Mouse (Mus musculus) kidney, embryonic 15.5 days (tissue): ENCODE results near the gene Creb3l4. TPM values are rescaled to one million over a fixed set of nuclear protein-coding genes. Genes with fewer than 3 reads are reported as not detected.
A peak's percentile ranks its signal among the peaks of the same experiment; 100 is the strongest.

ENCODE experiments used
- ATAC-seq: fragments of 200-750 bp; cut with Nextera tagmentation; replicated peaks from 2 replicates; pipeline ENCODE4 v1.8.0; 2017; ENCODE audit warnings: moderate TSS enrichment; ENCODE audit not compliant: low FRiP score
- H3K27ac ChIP-seq: fragments of 300-500 bp; sonication (generic); 2 replicates; pipeline ENCODE4 v1.5.1; 2015; ENCODE audit warnings: mild to moderate bottlenecking, inconsistent platforms
- H3K27me3 ChIP-seq: fragments of 300-500 bp; sonication (generic); 2 replicates; pipeline ENCODE4 v1.6.1; 2015; ENCODE audit warnings: inconsistent platforms
- H3K36me3 ChIP-seq: fragments of 300-500 bp; sonication (generic); 2 replicates; pipeline ENCODE4 v1.6.1; 2015; ENCODE audit warnings: inconsistent platforms
- H3K4me1 ChIP-seq: fragments of 300-500 bp; sonication (generic); 2 replicates; pipeline ENCODE4 v1.6.1; 2015; ENCODE audit warnings: inconsistent platforms
- H3K4me2 ChIP-seq: fragments of 300-500 bp; sonication (generic); 2 replicates; pipeline ENCODE4 v1.6.1; 2015; ENCODE audit warnings: moderate library complexity, mild to moderate bottlenecking, inconsistent platforms
- H3K4me3 ChIP-seq: fragments of 300-500 bp; sonication (generic); replicated peaks from 2 replicates; pipeline ENCODE4 v1.5.1; 2015; ENCODE audit warnings: mild to moderate bottlenecking, inconsistent platforms
- H3K9ac ChIP-seq: fragments of 300-500 bp; sonication (generic); 2 replicates; pipeline ENCODE4 v1.6.1; 2015; ENCODE audit warnings: mild to moderate bottlenecking, inconsistent platforms
- H3K9me3 ChIP-seq: fragments of 300-500 bp; sonication (generic); replicated peaks from 2 replicates; pipeline ENCODE4 v1.6.1; 2016; ENCODE audit warnings: inconsistent platforms
- WGBS: fragments of 180-500 bp; shearing (Covaris S2); methylation state at CpG from one replicate; pipeline ENCODE4 v1.1.7; 2015; ENCODE audit warnings: mixed read lengths; 5-methylcytosine and 5-hydroxymethylcytosine counted together
- polyA plus RNA-seq: library from polyadenylated mRNA; unstranded; fragments of >200 nt; fragmentation: Nextera tagmentation; extraction: Ambion mirVana; gene quantifications from 2 replicates; pipeline ENCODE4 v1.2.1, GENCODE M21; 2015

Creb3l4 gene
- polyA plus RNA-seq, 1 experiment from 2014 or later: 3.7 TPM

DNA sequence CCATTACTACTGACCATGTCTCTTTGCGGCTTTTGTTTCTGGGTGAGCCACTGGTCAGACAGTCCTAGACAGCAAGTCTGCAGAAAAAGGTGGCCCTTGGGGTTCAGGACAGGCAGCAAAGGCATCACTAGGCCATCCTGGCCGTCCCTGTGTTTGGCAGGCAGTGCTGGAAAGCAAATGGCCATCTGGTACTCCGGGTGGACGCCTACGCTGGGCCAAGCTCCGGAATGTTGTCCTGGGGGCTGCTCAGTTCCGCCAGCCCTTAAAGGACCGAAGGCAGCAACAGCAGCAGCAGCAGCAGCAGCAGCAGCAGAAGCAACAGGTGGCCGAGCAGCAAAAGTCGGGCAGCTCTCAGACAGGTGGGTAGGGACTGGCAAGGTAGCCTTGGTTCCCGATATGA, 32.0 kb upstream of the Creb3l4 start:
- 90% methylated on average over 11 of the region's 11 CpGs for WGBS
- ATAC-seq: no peak
- Histone ChIP-seq H3K9me3 (no peaks in the 10 kb centered on the region), H3K4me2 (no peak overlapping the region), H3K9ac (no peak overlapping the region), H3K4me1 (no peaks in the 10 kb centered on the region), H3K27me3 (no peaks in the 10 kb centered on the region), H3K4me3 (no peak overlapping the region), H3K36me3 (peaks cover 93% of the 10 kb centered on the region), H3K27ac (no peak overlapping the region)

- no peak overlapping the region for H3K4me2 ChIP-seq
- ATAC-seq: no peak
- H3K4me3 ChIP-seq: no peak overlapping the region
- H3K27me3 ChIP-seq: no peaks in the 10 kb centered on the region
- H3K27ac ChIP-seq: no peak overlapping the region
- H3K9ac ChIP-seq: no peak overlapping the region
- H3K9me3 ChIP-seq: no peaks in the 10 kb centered on the region
- WGBS: 94% methylated on average over 22 of the region's 22 CpGs
- H3K36me3 ChIP-seq: peaks cover 88% of the 10 kb centered on the region
- no peaks in the 10 kb centered on the region for H3K4me1 ChIP-seq
These were observed 30.5 kb upstream of the Creb3l4 start for GRCm38 (mm10) chr3:90273855-90274254.

GRCm38 (mm10) chr3:90272170-90272569, 28.9 kb upstream of the Creb3l4 start:
- Histone ChIP-seq H3K4me3 (no peak overlapping the region), H3K9ac (no peak overlapping the region), H3K9me3 (no peaks in the 10 kb centered on the region), H3K27ac (no peak overlapping the region), H3K4me2 (no peak overlapping the region), H3K36me3 (peaks cover 76% of the 10 kb centered on the region), H3K27me3 (no peaks in the 10 kb centered on the region), H3K4me1 (no peaks in the 10 kb centered on the region)
- ATAC-seq: no peak
- WGBS: 76% methylated on average over 9 of the region's 9 CpGs

DNA sequence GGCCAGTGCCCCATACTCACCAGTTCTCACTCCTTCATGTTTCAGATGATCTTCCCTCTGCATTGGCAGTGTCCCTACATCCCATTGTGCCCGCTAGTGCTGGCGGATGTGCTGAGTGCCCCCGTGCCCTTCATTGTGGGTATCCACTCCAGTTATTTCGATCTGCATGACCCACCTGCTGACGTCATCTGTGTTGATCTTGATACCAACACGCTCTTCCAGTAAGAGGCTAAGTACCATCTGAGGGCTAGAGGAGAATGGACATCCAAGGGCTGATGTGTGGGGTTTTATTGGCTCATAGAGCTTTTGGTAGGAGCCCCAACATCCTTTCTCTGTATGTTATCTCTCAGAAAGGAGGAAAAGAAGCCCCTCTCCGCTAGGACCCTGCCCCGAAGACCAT, 27.5 kb upstream of the Creb3l4 start:
- Histone ChIP-seq H3K9me3 (no peaks in the 10 kb centered on the region), H3K4me2 (no peak overlapping the region), H3K9ac (no peak overlapping the region), H3K27ac (no peak overlapping the region), H3K4me3 (no peak overlapping the region), H3K36me3 (peaks cover 65% of the 10 kb centered on the region), H3K27me3 (no peaks in the 10 kb centered on the region), H3K4me1 (peaks cover 9% of the 10 kb centered on the region)
- WGBS: 94% methylated on average over 8 of the region's 8 CpGs
- ATAC-seq: no peak

GRCm38 (mm10) chr3:90268971-90269370, 25.7 kb upstream of the Creb3l4 start:
- no peak overlapping the region for H3K4me3 ChIP-seq

DNA sequence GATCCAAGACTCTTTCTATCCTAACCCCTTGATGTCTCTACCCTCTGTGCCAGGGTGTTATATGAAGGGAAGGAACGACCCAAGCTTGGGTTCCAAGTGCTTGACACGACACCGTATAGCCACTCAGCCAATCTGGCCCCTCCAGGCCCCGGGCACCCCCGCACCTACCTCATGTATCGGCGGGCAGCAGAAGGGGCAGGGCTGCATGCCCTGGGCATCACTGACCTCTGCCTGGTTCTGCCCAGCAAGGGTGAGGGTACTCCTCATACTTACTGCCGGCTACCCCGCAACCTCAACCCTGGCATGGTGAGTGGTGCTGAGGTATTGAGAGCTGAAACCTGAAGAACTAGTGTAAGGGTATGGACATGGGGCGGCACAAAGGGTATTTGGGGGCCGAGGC, 24.9 kb upstream of the Creb3l4 start:
- 92% methylated on average over 11 of the region's 11 CpGs for WGBS
- Histone ChIP-seq H3K9me3 (no peaks in the 10 kb centered on the region), H3K4me3 (no peak overlapping the region), H3K27me3 (no peaks in the 10 kb centered on the region), H3K4me1 (peaks cover 12% of the 10 kb centered on the region), H3K9ac (no peak overlapping the region), H3K4me2 (no peak overlapping the region), H3K36me3 (peaks cover 55% of the 10 kb centered on the region), H3K27ac (no peak overlapping the region)
- ATAC-seq: no peak

More at GRCm38 (mm10) chr3:90268971-90269370, 25.7 kb upstream of the Creb3l4 start:
- no peak for ATAC-seq
- H3K27ac ChIP-seq: no peak overlapping the region
- no peak overlapping the region for H3K4me2 ChIP-seq
- peaks cover 55% of the 10 kb centered on the region for H3K36me3 ChIP-seq
- no peaks in the 10 kb centered on the region for H3K9me3 ChIP-seq
- 93% methylated on average over 16 of the region's 16 CpGs for WGBS
- no peaks in the 10 kb centered on the region for H3K27me3 ChIP-seq
- no peak overlapping the region for H3K9ac ChIP-seq
- H3K4me1 ChIP-seq: peaks cover 12% of the 10 kb centered on the region

DNA sequence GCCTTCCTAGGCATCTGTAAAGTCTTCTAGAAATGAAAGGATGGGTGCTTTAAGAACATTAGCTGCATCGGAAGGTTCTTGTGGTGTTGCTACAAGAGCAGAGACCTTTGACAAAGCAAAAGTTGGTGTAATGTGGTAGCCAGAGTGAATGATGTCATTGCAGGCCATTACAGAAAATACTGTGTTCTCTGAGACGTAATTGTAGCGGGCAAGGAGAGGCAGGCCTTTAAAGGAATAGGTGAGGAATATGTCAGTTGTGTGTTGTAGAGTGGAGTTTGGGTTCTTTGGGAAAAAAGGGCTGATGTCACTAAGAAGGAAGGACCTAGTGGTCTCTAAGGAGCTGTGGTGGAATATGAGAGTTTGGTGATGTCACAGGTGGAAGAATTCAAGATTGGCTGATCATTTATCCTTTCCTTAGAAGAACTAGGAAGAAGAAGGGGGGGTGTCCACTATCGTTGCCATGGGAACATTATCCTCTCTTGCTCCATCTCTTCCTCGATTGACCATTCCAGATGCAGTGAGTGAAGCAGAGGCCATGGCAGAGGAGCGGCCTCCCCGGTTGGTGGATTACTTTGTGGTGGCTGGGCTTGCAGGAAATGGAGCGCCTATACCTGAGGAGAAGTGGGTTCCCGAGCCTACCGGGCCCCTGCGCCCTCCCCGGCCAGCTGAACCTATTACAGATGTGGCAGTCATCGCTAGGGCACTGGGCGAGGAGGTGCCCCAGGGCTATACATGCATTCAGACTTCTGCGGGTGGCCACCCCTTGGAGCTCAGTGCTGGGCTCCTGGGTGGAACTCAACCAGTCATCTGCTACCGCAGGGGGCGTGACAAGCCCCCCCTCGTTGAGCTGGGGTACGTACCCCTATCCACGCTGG, 23.8 kb upstream of the Creb3l4 start:
- H3K27ac ChIP-seq: peak overlapping the region; percentile 98; the same call in 1 of the 2 replicates
- 93% methylated on average over 20 of the region's 20 CpGs for WGBS
- no peaks in the 10 kb centered on the region for H3K27me3 ChIP-seq
- no peak overlapping the region for H3K9ac ChIP-seq
- ATAC-seq: no peak
- H3K36me3 ChIP-seq: peaks cover 55% of the 10 kb centered on the region
- H3K4me2 ChIP-seq: no peak overlapping the region
- H3K4me3 ChIP-seq: no peak overlapping the region
- no peaks in the 10 kb centered on the region for H3K9me3 ChIP-seq
- peaks cover 12% of the 10 kb centered on the region for H3K4me1 ChIP-seq

DNA sequence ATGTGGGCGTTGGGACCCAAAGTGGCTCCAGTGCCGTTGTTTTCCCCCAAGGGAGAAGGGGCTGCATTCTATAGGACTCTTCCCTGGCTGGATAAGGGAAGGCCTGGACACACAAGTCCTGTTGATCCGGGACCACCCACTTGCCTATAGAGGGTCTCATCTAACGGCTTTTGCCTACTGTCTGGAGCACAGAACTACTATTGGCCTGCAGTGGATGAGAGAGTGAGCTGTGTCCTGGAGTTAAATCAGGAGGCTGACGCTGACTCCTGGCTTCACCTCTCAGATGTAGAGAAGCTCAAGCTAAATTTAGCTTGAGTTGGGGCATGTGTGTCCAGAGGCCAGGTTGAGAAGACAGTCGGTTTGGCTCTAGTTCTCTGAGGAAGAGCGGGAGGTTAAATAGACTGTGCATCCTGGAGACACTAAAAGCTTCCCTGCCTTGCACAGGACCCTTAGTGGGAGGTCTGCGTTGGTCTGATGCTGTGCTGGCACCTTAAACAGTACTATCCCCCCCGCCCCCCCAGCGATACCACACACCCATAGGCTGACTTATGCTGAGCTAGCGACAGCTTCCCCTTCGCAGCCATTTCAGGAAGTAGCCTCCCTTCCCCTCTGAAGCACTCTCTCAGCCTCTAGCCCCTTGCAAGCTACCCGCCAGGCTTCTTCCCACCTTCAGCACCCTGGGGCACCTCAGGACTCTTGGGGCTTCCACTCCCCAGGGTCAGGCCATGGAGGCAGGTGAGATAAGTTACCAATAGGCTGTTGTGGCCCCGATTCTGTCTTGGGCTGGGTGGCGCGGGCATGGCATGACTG, 22.8 kb upstream of the Creb3l4 start:
- Histone ChIP-seq H3K4me1 (peaks cover 12% of the 10 kb centered on the region), H3K4me3 (peak overlapping the region; percentile 89), H3K4me2 (peak overlapping the region; percentile 83), H3K27ac (peak overlapping the region; percentile 98), H3K27me3 (no peaks in the 10 kb centered on the region), H3K36me3 (peaks cover 56% of the 10 kb centered on the region), H3K9me3 (no peaks in the 10 kb centered on the region), H3K9ac (peak overlapping the region; percentile 81)
- 23% methylated on average over 16 of the region's 16 CpGs for WGBS
- peak; percentile 41 for ATAC-seq

DNA sequence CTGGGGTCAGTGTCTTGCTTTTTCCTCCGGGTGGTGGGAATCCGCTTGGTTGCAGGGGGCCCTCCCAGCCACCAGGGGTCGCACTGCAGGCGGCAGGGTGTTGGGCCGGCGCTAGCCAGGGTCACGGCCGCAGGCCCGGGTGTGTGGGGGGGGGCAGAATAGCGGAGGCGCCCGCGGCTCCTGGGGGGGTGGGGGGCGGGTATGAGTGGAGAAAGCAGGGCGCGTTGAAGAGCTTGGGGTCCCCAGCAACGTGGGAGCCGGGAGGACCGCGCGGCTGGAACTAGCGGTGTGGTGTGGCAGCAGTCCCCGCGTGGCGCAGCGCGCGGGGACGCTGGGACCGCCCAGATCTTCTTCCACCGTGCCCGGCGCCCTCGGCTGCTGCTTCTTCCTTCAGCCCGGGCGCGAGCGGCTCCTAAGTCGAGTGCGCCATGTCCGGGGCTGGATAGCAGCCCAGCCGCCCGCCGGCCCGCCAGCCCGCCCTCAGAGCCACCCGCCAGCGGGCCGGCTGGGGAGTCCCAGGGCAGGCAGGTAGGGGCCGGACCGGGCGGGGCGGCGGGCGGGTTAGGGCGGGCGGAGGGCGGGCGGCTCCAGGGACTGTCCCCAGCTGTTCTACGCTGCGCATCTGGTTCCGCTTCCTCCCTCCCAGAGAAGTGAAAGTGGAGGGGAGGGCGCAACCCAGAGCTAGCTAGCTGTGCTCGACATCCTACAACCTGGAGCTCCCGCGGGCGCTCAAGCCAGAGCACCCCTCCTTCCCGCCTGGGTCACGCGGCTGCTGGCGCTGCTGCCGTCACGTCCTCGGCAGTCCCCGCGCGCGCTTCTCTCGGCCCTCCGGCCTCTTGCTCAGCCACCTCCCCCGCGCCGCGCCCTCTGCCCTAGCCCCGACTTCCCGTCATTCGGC, 22.0 kb upstream of the Creb3l4 start, which contains the start of gene Dennd4b:
TSS of gene Dennd4b (plus strand) at position 152 of the 898 bp plus-strand sequence.
- ATAC-seq: peak; percentile 94
- H3K9ac ChIP-seq: peak within 1 kb of the TSS; percentile 81
- peak within 1 kb of the TSS; percentile 83 for H3K4me2 ChIP-seq
- under 1% methylated on average over 85 of the region's 87 CpGs for WGBS
- peak within 1 kb of the TSS; percentile 89 for H3K4me3 ChIP-seq
- peaks cover 12% of the 10 kb centered on the region for H3K4me1 ChIP-seq
- no peaks in the 10 kb centered on the region for H3K9me3 ChIP-seq
- peaks cover 56% of the 10 kb centered on the region for H3K36me3 ChIP-seq
- H3K27me3 ChIP-seq: no peaks in the 10 kb centered on the region
- H3K27ac ChIP-seq: peak within 1 kb of the TSS; percentile 98

DNA sequence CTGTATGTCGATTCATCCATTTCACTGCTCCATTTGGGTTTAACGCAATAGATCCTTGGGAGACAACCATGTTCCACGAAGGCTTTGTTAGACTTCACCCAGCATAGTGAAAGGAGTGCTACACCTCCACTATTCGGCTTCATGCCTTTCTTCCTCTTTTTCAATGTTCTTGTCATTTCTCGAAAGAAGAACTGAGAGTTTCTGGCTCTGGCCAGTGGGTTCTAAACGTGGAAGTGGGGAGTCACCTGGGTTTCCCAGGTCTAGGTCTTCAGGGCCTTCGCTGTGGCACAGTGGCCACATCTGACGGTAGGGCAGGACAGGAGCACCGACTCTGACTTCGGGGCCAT, 21.3 kb upstream of the Creb3l4 start:
- Histone ChIP-seq H3K4me3 (peak overlapping the region; percentile 89), H3K9me3 (no peaks in the 10 kb centered on the region), H3K9ac (peak overlapping the region; percentile 81; the same call in 1 of the 2 replicates), H3K27me3 (no peaks in the 10 kb centered on the region), H3K36me3 (peaks cover 57% of the 10 kb centered on the region), H3K4me2 (peak overlapping the region; percentile 83), H3K27ac (peak overlapping the region; percentile 98), H3K4me1 (peaks cover 12% of the 10 kb centered on the region)
- ATAC-seq: no peak
- 29% methylated on average over 10 of the region's 10 CpGs for WGBS

GRCm38 (mm10) chr3:90263121-90263771, 19.9 kb upstream of the Creb3l4 start:
- Histone ChIP-seq H3K9me3 (no peaks in the 10 kb centered on the region), H3K9ac (no peak overlapping the region), H3K4me2 (no peak overlapping the region), H3K4me3 (no peak overlapping the region), H3K27ac (no peak overlapping the region), H3K4me1 (peaks cover 12% of the 10 kb centered on the region), H3K27me3 (no peaks in the 10 kb centered on the region), H3K36me3 (peaks cover 64% of the 10 kb centered on the region)
- 89% methylated on average over 5 of the region's 5 CpGs for WGBS
- ATAC-seq: no peak
